9 mouse cellular contexts compared by ENCODE assay signal in genomic region chrX:162359767-162360545, GRCm38 (mm10).
DNase-seq lines count a peak whose midpoint lies in the region; ATAC-seq lines count a peak whose summit lies in the region.
"Had no signal": no experiment of that assay in that cellular context is flagged by ENCODE, and none has a peak within 500 bp of the region (broad histone marks: within the 10 kb centered on the region; RNA-seq: fewer than 3 reads in every experiment).

No protein-coding gene starts in this region.

- no peaks in the 10 kb centered on the region for H3K27me3 ChIP-seq in midbrain, embryonic 14.5 days (ENCODE audit: control insufficient read depth, insufficient read depth, low read length)
- peaks cover 10% of the 10 kb centered on the region; the same call in 1 of the 2 replicates for H3K27me3 ChIP-seq in midbrain, embryonic 15.5 days (replicated peaks)
- no peaks in the 10 kb centered on the region; the same call in 1 of the 2 replicates for H3K27me3 ChIP-seq in kidney, embryonic 14.5 days (ENCODE audit: control insufficient read depth, insufficient read depth, low read length)

- WGBS in midbrain, embryonic 14.5 days, result 63% methylated on average over 9 of the region's 9 CpGs
- 62% methylated on average over 9 of the region's 9 CpGs for WGBS in midbrain, embryonic 15.5 days
- WGBS in kidney, embryonic 14.5 days, result 50% methylated on average over 9 of the region's 9 CpGs

- no peaks in the 10 kb centered on the region for H3K4me1 ChIP-seq in midbrain, embryonic 14.5 days (ENCODE audit: control insufficient read depth, insufficient read depth, low read length)
- no peaks in the 10 kb centered on the region for H3K4me1 ChIP-seq in midbrain, embryonic 15.5 days
- no peaks in the 10 kb centered on the region for H3K4me1 ChIP-seq in kidney, embryonic 14.5 days (ENCODE audit: control insufficient read depth, insufficient read depth, low read length)
- H3K4me1 ChIP-seq: liver, embryonic 13.5 days had no signal

- no peak overlapping the region for H3K9ac ChIP-seq in midbrain, embryonic 14.5 days (replicated peaks; ENCODE audit: low read length)
- no peak overlapping the region for H3K9ac ChIP-seq in midbrain, embryonic 15.5 days
- H3K9ac ChIP-seq in kidney, embryonic 14.5 days (ENCODE audit: low read depth, low read length), result no peak overlapping the region
- H3K9ac ChIP-seq: liver, embryonic 13.5 days had no signal

- H3K36me3 ChIP-seq in midbrain, embryonic 14.5 days (ENCODE audit: control insufficient read depth, insufficient read depth, low read length), result no peaks in the 10 kb centered on the region
- H3K36me3 ChIP-seq in midbrain, embryonic 15.5 days (replicated peaks), result no peaks in the 10 kb centered on the region
- no peaks in the 10 kb centered on the region for H3K36me3 ChIP-seq in kidney, embryonic 14.5 days (ENCODE audit: control insufficient read depth, insufficient read depth, low read length)
- H3K36me3 ChIP-seq: liver, embryonic 13.5 days had no signal

- no peak overlapping the region for H3K4me3 ChIP-seq in midbrain, embryonic 14.5 days (replicated peaks; ENCODE audit: low read depth, low read length)
- no peak overlapping the region for H3K4me3 ChIP-seq in midbrain, embryonic 15.5 days
- no peak overlapping the region for H3K4me3 ChIP-seq in kidney, embryonic 14.5 days (ENCODE audit: low read length)
- H3K4me3 ChIP-seq: liver, embryonic 13.5 days had no signal

- no peak for ATAC-seq in midbrain, embryonic 14.5 days (ENCODE audit: low FRiP score, low TSS enrichment)
- no peak for ATAC-seq in midbrain, embryonic 15.5 days (replicated peaks)
- peak; percentile 66; the same call in 1 of the 2 replicates for ATAC-seq in kidney, embryonic 14.5 days (ENCODE audit: low FRiP score, low TSS enrichment)

- H3K9me3 ChIP-seq in midbrain, embryonic 14.5 days (ENCODE audit: control insufficient read depth, low read length), result no peaks in the 10 kb centered on the region
- no peaks in the 10 kb centered on the region for H3K9me3 ChIP-seq in midbrain, embryonic 15.5 days
- H3K9me3 ChIP-seq in kidney, embryonic 14.5 days (ENCODE audit: control insufficient read depth, low read length), result no peaks in the 10 kb centered on the region
- H3K9me3 ChIP-seq: liver, embryonic 13.5 days had no signal

- no peak overlapping the region for H3K27ac ChIP-seq in midbrain, embryonic 14.5 days (replicated peaks; ENCODE audit: low read depth, low read length)
- no peak overlapping the region for H3K27ac ChIP-seq in midbrain, embryonic 15.5 days
- H3K27ac ChIP-seq in kidney, embryonic 14.5 days (ENCODE audit: low read depth, low read length), result no peak overlapping the region
- H3K27ac ChIP-seq: liver, embryonic 13.5 days had no signal

- H3K4me2 ChIP-seq in midbrain, embryonic 14.5 days (ENCODE audit: low read length), result no peak overlapping the region
- no peak overlapping the region for H3K4me2 ChIP-seq in midbrain, embryonic 15.5 days
- no peak overlapping the region for H3K4me2 ChIP-seq in kidney, embryonic 14.5 days (replicated peaks; ENCODE audit: low read depth, low read length)
- H3K4me2 ChIP-seq: liver, embryonic 13.5 days had no signal

- peak; percentile 8 for DNase-seq in midbrain, embryonic 14.5 days
- DNase-seq in gastrocnemius, postnatal 10 days, result peak; percentile 31
- peak; percentile 38 to 78 for DNase-seq in lung, postnatal 4 days
- no peak for DNase-seq in adrenal gland, postnatal 10 days
- DNase-seq in left cerebral cortex, adult 8-10 months (ENCODE audit: low spot score in 2 of 2), result no peak
- no peak for DNase-seq in urinary bladder, adult 2 months (ENCODE audit: low spot score)
- DNase-seq: liver, embryonic 13.5 days had no signal

Comparison
In these comparisons a context has a peak if more than half of its experiments do, and no peak if none do; other contexts are left out.
1. DNase-seq: peak in midbrain, embryonic 14.5 days (single experiment), gastrocnemius, postnatal 10 days (single experiment) and lung, postnatal 4 days (2 of 2); none in adrenal gland, postnatal 10 days (single experiment), left cerebral cortex, adult 8-10 months (0 of 2) and urinary bladder, adult 2 months (single experiment).